Mouse (Mus musculus) brown adipose tissue, adult 24 weeks (tissue): ENCODE measurements around the gene Atp5h. TPM values are rescaled to one million over a fixed set of nuclear protein-coding genes. Genes with fewer than 3 reads are reported as not detected.
"Not testable (repeated sequence)": the region's sequence is repeated elsewhere in the genome, so short reads cannot be mapped to it uniquely, and the experiment has no call there.

Experiments used
- H3K27ac ChIP-seq: fragments of 200-500 bp; replicated peaks from 2 replicates; pipeline ENCODE4 v1.5.1; 2012; ENCODE audit warnings: low read depth, mild to moderate bottlenecking, low read length
- H3K4me1 ChIP-seq: fragments of 200-500 bp; 2 replicates; pipeline ENCODE4 v1.6.1; 2012; ENCODE audit warnings: low read length, mixed read lengths; ENCODE audit not compliant: control insufficient read depth, insufficient read depth, insufficient read length
- H3K4me3 ChIP-seq: fragments of 200-500 bp; 2 replicates; pipeline ENCODE4 v1.5.1; 2012; ENCODE audit warnings: low read depth, mild to moderate bottlenecking, low read length, moderate library complexity; ENCODE audit not compliant: insufficient read depth
- polyA plus RNA-seq: library from polyadenylated mRNA; stranded (reverse); fragments of >200 nt; gene quantifications from 2 replicates; pipeline ENCODE4 v1.2.4, GENCODE M21; 2012; ENCODE audit not compliant: missing spikeins, insufficient read depth, insufficient read length

Atp5h gene
- polyA plus RNA-seq = 2,910 and 3,016 TPM in 2 replicates

DNA sequence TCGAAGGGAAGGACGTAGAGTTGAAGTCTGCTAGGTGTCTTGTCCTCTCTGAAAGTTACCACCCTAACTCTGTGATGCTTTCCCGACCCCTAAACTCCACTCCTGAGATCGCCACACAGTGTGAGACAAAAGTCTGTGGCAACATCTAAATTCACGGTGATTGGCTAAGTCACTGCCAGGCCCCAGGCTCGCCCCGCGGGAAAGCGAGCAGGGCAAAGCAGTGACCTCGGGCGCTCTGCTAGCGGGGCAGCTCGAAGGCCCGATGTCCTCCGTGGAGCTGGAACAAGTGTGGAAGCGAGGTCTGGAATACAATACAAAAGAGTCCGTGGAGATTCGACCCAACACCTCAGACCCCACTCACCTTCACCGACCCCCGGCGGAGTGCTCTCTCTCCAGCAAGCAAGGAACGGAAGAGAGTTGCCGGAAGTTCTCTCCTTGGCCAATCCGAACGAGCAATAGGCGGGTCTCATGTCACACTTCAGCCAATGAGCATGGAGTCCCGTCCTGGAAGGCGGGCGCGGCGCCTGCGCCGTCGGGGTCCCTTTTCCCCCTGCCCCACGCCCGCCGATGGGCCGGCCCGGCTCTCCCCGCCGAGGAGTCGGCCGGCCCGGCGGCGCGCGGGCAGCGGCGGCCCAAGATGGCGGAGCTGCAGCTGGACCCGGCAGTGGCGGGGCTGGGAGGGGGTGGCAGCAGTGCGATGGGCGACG, at the start of gene Atp5h, which contains the start of gene Kctd2:
Gene Atp5h, minus strand, starts transcription at position 432 of the 707 bp plus-strand sequence.
Gene Kctd2, plus strand, starts transcription at position 598 of the 707 bp plus-strand sequence.
- H3K4me1 ChIP-seq = peaks cover 3% of the 10 kb centered on the region; the same call in 1 of the 2 replicates
- H3K4me3 ChIP-seq = peak within 1 kb of the TSS; percentile 88
- peak within 1 kb of the TSS; percentile 92 for H3K27ac ChIP-seq

DNA sequence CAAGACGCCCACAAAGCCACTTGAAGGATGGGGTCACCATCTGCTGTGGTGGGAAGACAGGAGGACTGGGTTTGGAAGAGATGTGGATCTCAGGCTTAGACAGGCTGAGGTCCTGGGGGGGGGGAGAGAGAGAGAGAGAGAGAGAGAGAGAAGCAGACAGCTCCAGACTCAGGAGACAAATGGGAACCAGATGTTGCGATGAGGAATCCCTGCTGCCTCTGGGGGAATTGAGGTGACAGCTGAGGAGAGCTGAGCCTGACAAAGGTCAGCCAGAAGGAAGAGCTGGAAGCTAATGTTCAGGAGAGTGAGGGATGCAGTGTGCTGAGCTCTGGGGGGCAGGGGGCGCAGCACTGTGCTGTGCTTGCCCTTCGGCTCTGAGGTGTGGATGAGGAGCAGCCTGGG, 47.5 kb upstream of the Atp5h start:
- Histone ChIP-seq H3K4me1 (no peaks in the 10 kb centered on the region), H3K4me3 (no peak overlapping the region), H3K27ac (no peak overlapping the region)

DNA sequence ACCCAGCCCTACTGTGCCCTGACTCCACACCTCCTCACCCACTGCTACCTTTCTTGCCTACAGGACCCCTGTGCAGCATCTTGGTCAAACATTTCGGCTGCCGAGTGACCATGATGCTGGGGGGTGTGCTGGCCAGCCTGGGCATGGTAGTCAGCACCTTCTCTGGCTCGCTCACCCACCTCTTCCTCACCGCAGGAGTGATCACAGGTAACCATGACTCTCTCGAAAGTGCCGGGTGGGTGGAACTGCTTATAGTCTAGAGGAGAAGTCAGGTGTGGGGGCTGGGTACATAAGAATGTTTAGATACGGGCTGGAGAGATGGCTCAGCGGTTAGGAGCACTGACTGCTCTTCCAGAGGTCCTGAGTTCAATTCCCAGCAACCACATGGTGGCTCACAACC, 45.1 kb upstream of the Atp5h start:
- H3K4me1 ChIP-seq = no peaks in the 10 kb centered on the region
- no peak overlapping the region for H3K4me3 ChIP-seq
- no peak overlapping the region for H3K27ac ChIP-seq

DNA sequence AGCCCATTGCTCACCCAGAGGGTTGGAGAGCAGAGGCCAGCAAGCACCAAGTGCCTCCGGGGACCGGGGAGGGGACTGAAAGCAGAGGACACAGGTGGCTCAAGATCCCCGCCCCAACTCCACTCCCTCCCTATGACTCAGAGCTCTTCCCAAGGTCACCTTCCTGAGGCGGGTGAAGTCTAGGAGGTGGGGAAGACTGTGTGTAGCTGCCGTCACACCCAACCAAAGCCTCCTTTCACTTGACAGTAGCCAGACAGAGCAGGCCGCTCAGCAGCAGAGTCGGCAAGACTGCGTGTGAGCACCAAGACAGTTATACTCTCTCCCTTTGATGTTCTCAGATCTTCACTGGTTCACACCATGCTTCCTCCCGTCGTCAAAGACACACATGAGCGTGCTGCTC, 43.6 kb upstream of the Atp5h start:
- H3K27ac ChIP-seq = no peak overlapping the region
- no peak overlapping the region for H3K4me3 ChIP-seq
- no peaks in the 10 kb centered on the region for H3K4me1 ChIP-seq

DNA sequence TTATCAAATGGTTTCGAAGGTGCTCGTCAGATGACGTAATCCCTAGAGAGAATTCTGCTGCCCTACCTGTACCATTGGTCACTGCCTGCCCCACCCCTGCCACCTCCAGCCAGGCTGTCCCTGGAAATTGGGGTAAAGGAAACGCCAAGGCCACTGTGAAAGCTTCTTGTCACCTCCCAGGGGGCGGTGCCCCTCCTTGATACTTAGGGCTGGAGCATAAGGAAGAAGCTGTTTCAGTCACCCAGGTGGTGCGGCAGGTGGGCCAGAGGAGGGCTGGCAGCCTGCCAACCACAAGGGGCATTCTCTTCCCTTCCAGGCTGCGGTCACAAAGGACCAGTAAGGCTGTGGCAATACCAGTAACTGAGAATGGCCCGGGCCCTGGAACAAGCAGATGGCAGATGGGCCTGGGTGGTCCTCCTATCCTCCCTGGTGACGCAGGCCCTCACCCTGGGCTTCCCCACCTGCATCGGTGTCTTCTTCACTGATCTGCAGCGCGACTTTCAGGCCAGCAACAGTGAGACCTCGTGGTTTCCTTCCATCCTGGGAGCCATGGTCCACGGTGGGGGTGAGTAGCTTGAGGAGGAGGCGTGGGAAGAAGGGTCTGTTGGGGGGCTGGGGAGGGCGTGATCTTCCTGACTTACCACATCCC, 42.6 kb upstream of the Atp5h start, which contains the start of gene Slc16a5:
Gene Slc16a5, plus strand, starts transcription at position 232 of the 649 bp plus-strand sequence.
- no peak within 1 kb of the TSS for H3K4me3 ChIP-seq
- H3K27ac ChIP-seq = no peak within 1 kb of the TSS
- no peaks in the 10 kb centered on the region for H3K4me1 ChIP-seq

DNA sequence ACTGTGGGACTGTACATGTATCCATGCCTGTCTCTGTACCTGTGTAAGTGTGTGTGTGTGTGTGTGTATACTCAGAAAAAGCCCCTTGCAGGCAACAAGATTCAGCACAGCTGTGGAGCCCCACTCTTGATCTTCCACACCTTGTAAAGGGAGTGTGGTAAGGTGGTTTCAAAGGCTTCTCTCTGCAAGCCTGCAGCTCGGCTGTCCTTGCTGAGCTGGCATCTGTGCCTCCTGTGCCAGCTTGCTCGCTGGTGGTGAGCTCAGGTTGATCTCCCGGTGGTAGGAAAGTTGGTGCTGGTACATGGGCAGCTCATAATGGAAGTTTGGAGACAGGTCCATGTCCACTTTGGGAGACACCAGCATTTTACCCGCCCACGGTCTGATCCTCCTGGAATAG, 42.1 kb upstream of the Atp5h start:
- Histone ChIP-seq H3K4me3 (no peak overlapping the region), H3K27ac (no peak overlapping the region), H3K4me1 (no peaks in the 10 kb centered on the region)

DNA sequence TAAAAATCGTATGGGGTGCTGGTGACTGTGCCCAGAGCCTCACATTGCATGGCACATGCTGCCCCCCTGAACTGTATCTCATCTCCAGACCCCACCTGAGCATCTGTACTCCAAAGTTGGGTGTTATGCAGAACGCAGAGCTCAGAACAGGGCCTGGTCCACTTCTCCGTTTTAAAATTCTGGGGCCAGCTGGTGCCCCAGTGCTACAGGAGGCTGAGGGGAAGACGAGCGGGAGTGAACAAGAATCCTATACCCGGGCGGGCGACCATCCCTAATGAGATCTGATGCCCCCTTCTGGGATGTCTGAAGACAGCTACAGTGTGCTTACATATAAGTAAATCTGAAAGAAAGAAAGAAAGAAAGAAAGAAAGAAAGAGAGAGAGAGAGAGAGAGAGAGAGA, 41.2 kb upstream of the Atp5h start:
- no peak overlapping the region for H3K27ac ChIP-seq
- H3K4me3 ChIP-seq = no peak overlapping the region
- no peaks in the 10 kb centered on the region for H3K4me1 ChIP-seq

DNA sequence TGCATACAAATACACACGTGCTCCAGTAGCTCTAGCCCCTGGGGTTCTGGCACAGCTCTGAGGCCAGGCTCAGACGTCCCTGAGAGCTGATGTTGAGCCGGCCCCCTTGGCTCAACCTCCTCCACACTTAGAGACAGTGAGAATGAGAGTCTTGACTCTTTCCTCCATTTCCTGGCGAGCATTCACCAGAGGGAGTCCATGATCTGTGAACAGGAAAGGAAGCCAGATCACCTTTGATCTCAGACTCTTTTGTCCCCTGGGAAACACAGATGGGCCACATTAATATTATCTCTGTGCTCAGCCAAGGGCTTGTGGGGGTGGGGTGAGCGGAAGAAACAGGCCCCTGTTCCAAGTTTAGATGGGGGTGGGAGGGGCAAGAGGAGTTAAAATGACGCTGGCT, 37.6 kb upstream of the Atp5h start:
- H3K4me1 ChIP-seq = no peaks in the 10 kb centered on the region
- H3K4me3 ChIP-seq = no peak overlapping the region
- no peak overlapping the region for H3K27ac ChIP-seq

DNA sequence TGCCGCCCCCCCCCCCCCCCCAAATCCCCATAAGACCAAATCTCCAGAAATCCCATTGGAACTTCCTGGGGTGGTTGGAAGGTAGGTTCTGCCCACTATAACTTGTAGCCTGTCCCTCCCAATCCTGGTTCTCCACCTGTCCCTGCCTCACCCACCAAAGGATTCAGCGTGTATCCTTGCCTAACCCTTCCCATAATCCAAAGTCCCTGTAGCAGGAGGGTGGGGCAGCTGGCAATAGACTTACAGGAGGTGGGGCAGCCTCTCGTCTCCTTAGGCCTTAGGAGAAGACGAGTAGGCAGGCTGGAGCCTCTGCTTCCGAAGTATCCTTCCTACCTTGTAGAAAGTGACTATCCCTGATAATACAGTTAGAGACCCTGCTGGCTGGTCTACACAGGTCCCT, 36.4 kb upstream of the Atp5h start:
- no peak overlapping the region for H3K27ac ChIP-seq
- H3K4me1 ChIP-seq = no peaks in the 10 kb centered on the region
- H3K4me3 ChIP-seq = no peak overlapping the region

DNA sequence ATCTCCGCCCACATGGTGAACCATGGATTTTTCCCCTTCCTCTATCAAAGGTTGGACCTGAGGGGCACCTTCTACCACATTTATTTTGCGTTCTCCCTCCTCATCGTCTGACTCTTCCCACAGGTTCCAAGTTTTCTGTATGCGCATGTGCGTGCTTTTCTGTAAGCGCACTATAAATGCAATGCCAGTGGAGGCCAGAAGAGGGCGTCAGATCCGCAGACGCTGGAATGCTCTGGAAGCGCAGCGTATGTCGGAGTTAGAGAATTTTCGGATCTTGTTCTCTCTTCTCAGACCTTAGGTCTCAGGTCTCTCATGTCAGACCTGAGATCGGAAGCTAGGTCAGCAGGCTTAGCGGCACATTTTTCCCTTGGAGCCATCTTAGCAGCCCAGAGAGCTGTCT, 35.9 kb upstream of the Atp5h start:
- Histone ChIP-seq H3K4me1 (no peaks in the 10 kb centered on the region), H3K4me3 (no peak overlapping the region), H3K27ac (no peak overlapping the region)

DNA sequence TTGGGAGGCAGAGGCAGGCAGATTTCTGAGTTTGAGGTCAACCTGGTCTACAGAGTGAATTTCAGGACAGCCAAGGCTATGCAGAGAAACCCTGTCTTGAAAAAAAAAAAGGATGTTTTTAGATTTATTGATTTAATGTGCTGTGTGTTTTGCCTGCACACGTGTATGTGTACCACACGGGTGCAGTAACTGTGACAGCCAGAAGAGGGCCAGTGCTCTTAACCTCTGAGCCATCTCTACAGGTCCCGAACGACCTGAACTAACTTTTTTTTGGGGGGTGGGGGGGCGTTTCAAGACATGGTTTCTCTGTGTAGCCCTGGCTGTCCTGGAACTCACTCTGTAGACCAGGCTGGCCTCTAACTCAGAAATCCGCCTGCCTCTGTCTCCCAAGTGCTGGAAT, 35.1 kb upstream of the Atp5h start:
- H3K27ac ChIP-seq, H3K4me1 ChIP-seq, H3K4me3 ChIP-seq: not testable (repeated sequence)

DNA sequence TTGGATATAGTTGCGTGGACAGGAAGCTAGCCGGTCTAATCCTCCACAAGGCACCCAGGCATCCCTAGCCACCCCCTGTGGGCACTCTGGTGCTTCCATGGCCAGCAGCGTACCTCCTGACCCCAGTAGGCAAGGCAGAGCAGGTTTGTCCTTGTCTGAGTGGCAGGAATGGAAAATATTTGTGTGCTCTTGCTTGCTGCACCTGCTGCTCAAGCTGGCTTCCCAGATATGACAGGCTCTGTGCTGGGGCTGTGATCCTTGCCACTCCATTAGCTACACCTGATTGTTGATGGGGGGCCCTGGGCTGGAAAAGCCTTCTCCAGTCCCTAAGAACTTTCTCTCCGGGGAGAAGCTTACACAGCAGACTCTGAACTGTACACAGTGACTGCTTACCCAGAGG, 33.5 kb upstream of the Atp5h start:
- Histone ChIP-seq H3K4me3 (no peak overlapping the region), H3K4me1 (no peaks in the 10 kb centered on the region), H3K27ac (no peak overlapping the region)

DNA sequence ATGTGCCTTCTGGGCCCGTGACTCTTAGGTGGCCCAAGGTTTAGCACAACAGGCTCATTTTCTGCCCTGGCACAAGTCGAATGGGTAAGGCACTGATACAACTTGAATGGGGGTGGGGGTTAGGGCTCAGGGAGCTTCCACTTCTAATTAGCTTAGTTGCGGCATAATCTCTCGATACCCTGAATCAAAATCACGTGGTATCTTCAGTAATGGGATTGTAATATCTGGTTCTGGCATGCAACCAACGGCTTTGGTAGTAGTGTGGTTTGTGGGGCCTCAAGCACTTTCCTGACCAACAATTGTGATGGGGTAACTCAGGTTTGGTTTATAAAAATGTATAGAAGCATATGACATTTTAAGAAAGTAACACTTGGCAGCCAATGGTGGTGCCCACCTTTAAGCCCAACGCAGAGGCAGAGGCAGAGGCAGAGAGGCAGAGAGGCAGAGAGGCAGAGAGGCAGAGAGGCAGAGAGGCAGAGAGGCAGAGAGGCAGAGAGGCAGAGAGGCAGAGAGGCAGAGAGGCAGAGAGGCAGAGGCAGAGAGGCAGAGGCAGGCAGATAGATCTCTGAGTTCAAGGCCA, 32.6 kb upstream of the Atp5h start:
- Histone ChIP-seq H3K4me1 (no peaks in the 10 kb centered on the region), H3K4me3 (no peak overlapping the region), H3K27ac (no peak overlapping the region)

DNA sequence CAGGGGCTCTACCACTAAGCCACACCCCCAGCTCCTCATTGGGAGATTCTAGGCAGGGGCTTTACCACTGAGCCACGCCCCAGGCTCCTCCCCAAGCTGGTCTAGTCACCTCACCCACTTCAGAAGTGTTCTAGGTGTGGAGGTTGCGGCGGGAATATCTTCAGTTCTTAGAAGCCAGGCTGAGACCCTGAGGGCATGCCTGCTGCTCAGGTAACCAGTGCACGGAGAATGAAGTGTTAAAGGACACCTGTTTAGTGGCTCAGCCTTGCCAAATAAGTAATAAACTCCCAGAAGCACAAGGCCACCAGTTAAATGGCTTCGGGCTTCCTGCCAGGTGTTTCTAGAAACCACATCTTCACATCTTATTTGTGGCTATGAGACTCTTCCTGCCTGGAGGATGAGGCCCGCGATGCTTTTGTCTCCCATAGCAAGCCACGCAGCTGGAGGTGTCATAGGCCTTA, 32.0 kb upstream of the Atp5h start:
- Histone ChIP-seq H3K4me3 (no peak overlapping the region), H3K4me1 (no peaks in the 10 kb centered on the region; the same call in 1 of the 2 replicates), H3K27ac (no peak overlapping the region)

DNA sequence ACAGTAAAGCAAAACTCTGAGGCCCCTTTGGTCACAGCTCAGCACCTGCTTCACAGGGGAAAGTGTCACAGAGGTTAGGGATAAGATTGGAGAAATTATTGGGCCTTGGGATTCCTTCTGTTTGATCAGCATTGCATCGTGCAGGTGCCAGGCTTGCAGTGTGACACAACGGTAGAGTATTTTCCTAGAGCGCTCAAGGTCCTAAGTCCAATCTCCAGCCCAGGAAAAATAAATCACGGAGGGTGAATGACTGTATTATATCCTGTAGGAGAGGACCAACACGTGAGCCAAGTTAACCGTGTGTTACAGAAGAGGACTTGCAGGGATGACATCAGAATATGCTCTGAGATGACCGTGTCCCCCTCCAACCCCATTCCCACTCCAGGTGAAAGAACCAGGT, 30.4 kb upstream of the Atp5h start:
- no peaks in the 10 kb centered on the region; the same call in 1 of the 2 replicates for H3K4me1 ChIP-seq
- H3K27ac ChIP-seq = no peak overlapping the region
- H3K4me3 ChIP-seq = no peak overlapping the region
